ENCODE assay signal across 9 mouse cellular contexts in the genomic region with DNA sequence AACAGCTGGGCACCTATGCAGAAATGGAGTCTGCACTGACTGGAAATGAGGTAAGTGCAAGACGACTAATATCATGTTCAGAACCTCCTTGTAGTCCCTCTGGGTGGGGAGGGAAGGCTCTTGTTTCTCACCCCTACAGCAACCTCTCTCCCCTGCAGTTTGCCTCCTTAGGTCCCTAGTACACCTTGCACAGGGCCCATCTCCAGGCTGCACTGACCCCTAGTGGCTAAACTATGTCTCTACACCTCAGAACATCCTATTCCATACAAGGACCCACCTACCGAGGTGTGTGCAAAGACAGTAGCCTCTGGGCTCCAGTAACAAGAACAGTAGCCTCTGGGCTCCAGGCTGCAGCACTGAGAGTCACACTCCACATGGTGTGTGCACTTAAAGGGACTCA. TPM values are rescaled to one million over a fixed set of nuclear protein-coding genes. Genes with fewer than 3 reads are reported as not detected.
A peak's percentile ranks its signal among the peaks of the same experiment; 100 is the strongest.
DNase-seq lines count a peak whose midpoint lies in the region; ATAC-seq and TF ChIP-seq lines count a peak whose summit lies in the region.
"Had no signal": no experiment of that assay in that cellular context is flagged by ENCODE, and none has a peak within 500 bp of the region (broad histone marks: within the 10 kb centered on the region; RNA-seq: fewer than 3 reads in every experiment).

No protein-coding gene starts in this region.

- no peak overlapping the region for H3K9ac ChIP-seq in forebrain, postnatal 0 days
- H3K9ac ChIP-seq in hindbrain, postnatal 0 days (replicated peaks; ENCODE audit: low read length), result no peak overlapping the region
- no peak overlapping the region for H3K9ac ChIP-seq in liver, adult 2 months (ENCODE audit: low read depth, low read length)

- peak; percentile 88 for ATAC-seq in forebrain, postnatal 0 days
- ATAC-seq in hindbrain, postnatal 0 days, result peak; percentile 82
- peak; percentile 91 for ATAC-seq in monocyte, adult 5-6 weeks (replicated peaks; ENCODE audit: insufficient number of reproducible peaks, low FRiP score, low TSS enrichment, poor library complexity, severe bottlenecking)

- H3K4me3 ChIP-seq in forebrain, postnatal 0 days (ENCODE audit: low read depth, low read length), result no peak overlapping the region
- H3K4me3 ChIP-seq in hindbrain, postnatal 0 days (ENCODE audit: low read length), result no peak overlapping the region
- no peak overlapping the region for H3K4me3 ChIP-seq in liver, adult 2 months (ENCODE audit: insufficient read depth, low read depth, low read length)
- H3K4me3 ChIP-seq in testis, adult 2 months (ENCODE audit: control insufficient read depth, low read depth, low read length), result peak overlapping the region; percentile 81

- no peak overlapping the region for H3K27ac ChIP-seq in forebrain, postnatal 0 days (ENCODE audit: low read depth, low read length)
- H3K27ac ChIP-seq in hindbrain, postnatal 0 days, result no peak overlapping the region
- no peak overlapping the region for H3K27ac ChIP-seq in liver, adult 2 months (replicated peaks; ENCODE audit: insufficient read depth, low read depth, low read length)
- no peak overlapping the region for H3K27ac ChIP-seq in testis, adult 2 months (ENCODE audit: control insufficient read depth, insufficient read depth, low read depth, low read length)
- H3K27ac ChIP-seq: macrophage had no signal

- H3K9me3 ChIP-seq in forebrain, postnatal 0 days (ENCODE audit: low read length), result no peaks in the 10 kb centered on the region
- H3K9me3 ChIP-seq in hindbrain, postnatal 0 days (ENCODE audit: low read length), result no peaks in the 10 kb centered on the region

- H3K4me2 ChIP-seq in forebrain, postnatal 0 days (ENCODE audit: low read depth), result no peak overlapping the region
- H3K4me2 ChIP-seq in hindbrain, postnatal 0 days (ENCODE audit: low read depth, low read length), result 0 out of 2 replicates have a peak overlapping the region, but pooled peaks have one; percentile 26

- peak; percentile 99 for TF ChIP-seq CTCF in forebrain, postnatal 0 days (IDR thresholded peaks at IDR 0.05; ENCODE audit: low read depth)
- peak; percentile 98 for TF ChIP-seq CTCF in hindbrain, postnatal 0 days (IDR thresholded peaks at IDR 0.05; ENCODE audit: low read depth)
- peak; percentile 90 for TF ChIP-seq CTCF in liver, adult 2 months (IDR thresholded peaks at IDR 0.05; ENCODE audit: low read depth, low read length)
- peak; percentile 93; the same call in 1 of the 2 replicates for TF ChIP-seq CTCF in testis, adult 2 months (IDR thresholded peaks at IDR 0.05; ENCODE audit: control insufficient read depth, insufficient read depth, insufficient replicate concordance, low read depth, low read length)

- peaks cover 3% of the 10 kb centered on the region; the same call in 1 of the 2 replicates for H3K4me1 ChIP-seq in forebrain, postnatal 0 days (ENCODE audit: insufficient read depth)
- H3K4me1 ChIP-seq in hindbrain, postnatal 0 days (ENCODE audit: insufficient read depth, low read length), result no peaks in the 10 kb centered on the region
- no peaks in the 10 kb centered on the region for H3K4me1 ChIP-seq in liver, adult 2 months (ENCODE audit: control insufficient read depth, insufficient read depth, low read length)
- peaks cover 3% of the 10 kb centered on the region for H3K4me1 ChIP-seq in testis, adult 2 months (ENCODE audit: control insufficient read depth, insufficient read depth, low read length)

- 0% methylated on average over 2 of the region's 2 CpGs for WGBS in forebrain, postnatal 0 days
- WGBS in hindbrain, postnatal 0 days, result 2% methylated on average over 2 of the region's 2 CpGs
- 0% methylated on average over 2 of the region's 2 CpGs for WGBS in liver, adult 2 months

- H3K27me3 ChIP-seq in forebrain, postnatal 0 days (ENCODE audit: insufficient read depth, low read length), result no peaks in the 10 kb centered on the region; the same call in 1 of the 2 replicates
- H3K27me3 ChIP-seq in hindbrain, postnatal 0 days (ENCODE audit: insufficient read depth, low read length), result peaks cover 4% of the 10 kb centered on the region; the same call in 1 of the 2 replicates
- peaks cover 7% of the 10 kb centered on the region; the same call in 1 of the 2 replicates for H3K27me3 ChIP-seq in liver, adult 2 months (ENCODE audit: control insufficient read depth, insufficient read depth, low read length)
- H3K27me3 ChIP-seq in testis, adult 2 months (ENCODE audit: control insufficient read depth, insufficient read depth, low read length), result no peaks in the 10 kb centered on the region

- peak; percentile 64 for DNase-seq in ovary, postnatal 36 days (ENCODE audit: low spot score)
- no peak for DNase-seq in ovary, adult 18-20 months (ENCODE audit: low spot score)
- DNase-seq in cerebellum, adult 9-10 months, result peak; percentile 77
- peak; percentile 86 for DNase-seq in forebrain, postnatal 0 days
- peak; percentile 84 for DNase-seq in hindbrain, postnatal 0 days (ENCODE audit: low spot score)
- peak; percentile 54 for DNase-seq in liver, adult 2 months (ENCODE audit: extremely low read depth, low read depth, low spot score)

- no peaks in the 10 kb centered on the region for H3K36me3 ChIP-seq in forebrain, postnatal 0 days (ENCODE audit: insufficient read depth)
- H3K36me3 ChIP-seq in hindbrain, postnatal 0 days (ENCODE audit: insufficient read depth, low read length), result no peaks in the 10 kb centered on the region
- H3K36me3 ChIP-seq in liver, adult 2 months (ENCODE audit: control insufficient read depth, insufficient read depth, low read length), result no peaks in the 10 kb centered on the region
- no peaks in the 10 kb centered on the region for H3K36me3 ChIP-seq in testis, adult 2 months (ENCODE audit: control insufficient read depth, insufficient read depth, low read length)

- no peak for TF ChIP-seq POLR2A in liver, adult 2 months (IDR thresholded peaks at IDR 0.05; ENCODE audit: extremely low read depth, insufficient read depth, low read length)
- no peak for TF ChIP-seq POLR2A in testis, adult 2 months (IDR thresholded peaks at IDR 0.05; ENCODE audit: control insufficient read depth, low read depth, low read length)

- no peaks in the 10 kb centered on the region for H3K79me2 ChIP-seq in liver, adult 2 months (ENCODE audit: control insufficient read depth, insufficient read depth, low read length)

RNA-seq across cellular contexts. Expression of a gene that starts 5.2 kb away (rescaled TPM):
- 6.5 and 13.0 TPM in 2 replicates for total RNA-seq in forebrain, postnatal 0 days (2014; rRNA removed)
- 0.62 and 0.97 TPM in 2 replicates for polyA plus RNA-seq in forebrain, postnatal 0 days (2015; fragmentation: Nextera tagmentation; extraction: Ambion mirVana)
- total RNA-seq in hindbrain, postnatal 0 days (2014; rRNA removed), result 16.4 and 19.4 TPM in 2 replicates
- 0.98 and 0.99 TPM in 2 replicates for polyA plus RNA-seq in hindbrain, postnatal 0 days (2015; fragmentation: Nextera tagmentation; extraction: Ambion mirVana)
- total RNA-seq in liver, adult 2 months (2014; rRNA removed), result 2.4 and 3.7 TPM in 2 replicates
- 11.5 and 12.4 TPM in 2 replicates for polyA plus RNA-seq in liver, adult 2 months (2012; rRNA removed)
- 0.11 to 2.1 TPM (median 0.76 TPM) in 3 replicates for total RNA-seq in monocyte, adult 5-6 weeks (2017)
- polyA plus RNA-seq in testis, adult 2 months (2012; rRNA removed), result 0.15 and 0.71 TPM in 2 replicates
- polyA plus RNA-seq: macrophage had no signal

RNA-seq across cellular contexts. Expression of a gene that starts 18.7 kb away (rescaled TPM):
- 54.5 and 57.0 TPM in 2 replicates for total RNA-seq in forebrain, postnatal 0 days (2014; rRNA removed)
- 24.8 and 28.8 TPM in 2 replicates for polyA plus RNA-seq in forebrain, postnatal 0 days (2015; fragmentation: Nextera tagmentation; extraction: Ambion mirVana)
- total RNA-seq in hindbrain, postnatal 0 days (2014; rRNA removed), result 36.2 and 40.9 TPM in 2 replicates
- 18.6 and 19.0 TPM in 2 replicates for polyA plus RNA-seq in hindbrain, postnatal 0 days (2015; fragmentation: Nextera tagmentation; extraction: Ambion mirVana)
- total RNA-seq in liver, adult 2 months (2014; rRNA removed), result 2.4 and 3.8 TPM in 2 replicates
- polyA plus RNA-seq in liver, adult 2 months (2012; rRNA removed), result 5.6 and 6.0 TPM in 2 replicates
- 112 to 191 TPM (median 137 TPM) in 3 replicates for total RNA-seq in monocyte, adult 5-6 weeks (2017)
- 1.6 and 2.0 TPM in 2 replicates for polyA plus RNA-seq in testis, adult 2 months (2012; rRNA removed)
